Mouse (Mus musculus) limb, embryonic 13.5 days (tissue): Measurements from ENCODE around the gene Sept6. TPM values are rescaled to one million over a fixed set of nuclear protein-coding genes. Genes with fewer than 3 reads are reported as not detected.

Experiments
- polyA plus RNA-seq: library from polyadenylated mRNA; unstranded; fragments of >200 nt; fragmentation: Nextera tagmentation; extraction: Ambion mirVana; gene quantifications from 2 replicates; pipeline ENCODE4 v1.2.1, GENCODE M21; 2015

The Sept6 gene
- polyA plus RNA-seq, 1 experiment from 2014 or later, result 75.9 TPM

Other genes with a start within 250 kb of the Sept6 start
- 1.7 TPM in 2 replicates for gene Slc25a43, start 248.1 kb downstream of the Sept6 start, polyA plus RNA-seq
- 445 and 463 TPM in 2 replicates for gene Slc25a5, start 196.1 kb downstream of the Sept6 start, polyA plus RNA-seq
- gene Ube2a, start 117.9 kb downstream of the Sept6 start, polyA plus RNA-seq, result 123 TPM in 2 replicates
- 33.8 and 34.3 TPM in 2 replicates for gene C330007P06Rik, start 117.7 kb downstream of the Sept6 start, polyA plus RNA-seq
- gene Nkrf, start 88.9 kb downstream of the Sept6 start, polyA plus RNA-seq, result 1.5 TPM in 2 replicates
- gene Sowahd, start 57.1 kb upstream of the Sept6 start, polyA plus RNA-seq, result not detected in 2 replicates
- gene Rpl39, start 93.6 kb upstream of the Sept6 start, polyA plus RNA-seq, result 482 and 503 TPM in 2 replicates
- gene Upf3b, start 118.5 kb upstream of the Sept6 start, polyA plus RNA-seq, result 17.4 and 19.7 TPM in 2 replicates
- gene Nkap, start 135.0 kb upstream of the Sept6 start, polyA plus RNA-seq, result 16.4 and 16.6 TPM in 2 replicates
- gene Akap14, start 177.0 kb upstream of the Sept6 start, polyA plus RNA-seq, result not detected in 2 replicates
- 459 and 474 TPM in 2 replicates for gene Ndufa1, start 199.4 kb upstream of the Sept6 start, polyA plus RNA-seq
- 12.3 and 13.8 TPM in 2 replicates for gene Rnf113a1, start 199.5 kb upstream of the Sept6 start, polyA plus RNA-seq
- gene Gm9, start 219.2 kb upstream of the Sept6 start, polyA plus RNA-seq, result 0.18 TPM in 1 of 2 replicates, not detected in the other
- gene Rhox1, start 230.5 kb upstream of the Sept6 start, polyA plus RNA-seq, result not detected in 2 replicates